Mouse (Mus musculus): ENCODE measurements at regions not wholly inside any gene's neighbourhood (a gene's known extent, or its start where the extent isn't known, plus 50 kb on each side); places are given as distances from the start of the nearest gene placed in this dataset.

GRCm38 (mm10) chr15:36846806-36847205 lies 160.8 kb downstream of the Zfp706 start:
- no peak overlapping the region for H3K9ac ChIP-seq
- H3K4me3 ChIP-seq (ENCODE audit: low read depth, low read length): no peak overlapping the region
- DNase-seq (no peak), ATAC-seq (no peak)
- no peaks in the 10 kb centered on the region for H3K4me1 ChIP-seq (ENCODE audit: insufficient read depth)
- no peak overlapping the region for H3K27ac ChIP-seq (ENCODE audit: low read depth, low read length)
- no peak overlapping the region for H3K4me2 ChIP-seq (ENCODE audit: low read depth)
- no peaks in the 10 kb centered on the region for H3K36me3 ChIP-seq (ENCODE audit: insufficient read depth)
- 53% methylated on average over 9 of the region's 9 CpGs for WGBS
- no peaks in the 10 kb centered on the region for H3K27me3 ChIP-seq (ENCODE audit: insufficient read depth, low read length)
- no peaks in the 10 kb centered on the region for H3K9me3 ChIP-seq (ENCODE audit: low read length)
- TF ChIP-seq CTCF (IDR thresholded peaks at IDR 0.05; ENCODE audit: low read depth): no peak

Data from forebrain, postnatal 0 days (tissue).